Mouse (Mus musculus) telencephalon, adult 2 months (tissue): ENCODE measurements around the gene AU021092.
"Not testable (repeated sequence)": the region's sequence is repeated elsewhere in the genome, so short reads cannot be mapped to it uniquely, and the experiment has no call there.

Experiments used
- DNase-seq: peaks from one replicate; pipeline ENCODE4 v3.0.0-alpha.2; 2011; ENCODE audit warnings: low read depth, low spot score

Gene AU021092

GRCm38 (mm10) chr16:5222140-5222539 is at the start of gene AU021092:
AU021092 (minus strand) TSS chr16:5222299.
- no peak for DNase-seq

DNA sequence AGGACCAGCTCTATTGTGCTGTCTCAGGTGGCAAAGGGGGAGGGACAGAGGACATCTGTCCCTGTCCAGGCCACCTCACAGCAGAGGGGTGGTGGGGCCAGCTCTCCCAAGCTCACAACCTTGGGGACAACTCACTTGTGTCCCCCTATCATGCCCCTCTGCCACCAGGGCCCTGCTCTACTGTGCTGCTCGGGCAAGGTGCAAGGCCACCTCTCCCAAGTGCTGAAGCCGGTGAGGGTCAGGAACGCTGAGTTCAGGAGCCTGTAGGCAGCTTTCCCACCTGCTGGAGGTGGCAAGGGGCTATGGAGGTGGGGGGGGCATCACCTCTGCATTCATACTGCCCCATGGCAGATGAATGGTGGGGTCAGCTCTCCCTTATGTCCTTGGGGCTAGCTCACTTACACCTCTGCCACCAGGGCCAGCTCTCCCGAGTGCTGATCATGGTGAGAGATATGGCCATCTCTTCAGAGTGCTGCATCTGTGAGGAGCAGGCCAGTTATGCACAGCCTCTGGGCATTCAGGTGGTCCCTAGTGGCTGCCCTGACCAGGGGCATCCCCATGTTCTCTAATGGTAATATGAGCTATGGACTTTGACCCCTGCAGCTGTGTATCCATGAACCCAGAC is 49.4 kb upstream of the AU021092 start:
- no peak for DNase-seq

GRCm38 (mm10) chr16:5263926-5264325 is 41.8 kb upstream of the AU021092 start:
- no peak for DNase-seq

DNA sequence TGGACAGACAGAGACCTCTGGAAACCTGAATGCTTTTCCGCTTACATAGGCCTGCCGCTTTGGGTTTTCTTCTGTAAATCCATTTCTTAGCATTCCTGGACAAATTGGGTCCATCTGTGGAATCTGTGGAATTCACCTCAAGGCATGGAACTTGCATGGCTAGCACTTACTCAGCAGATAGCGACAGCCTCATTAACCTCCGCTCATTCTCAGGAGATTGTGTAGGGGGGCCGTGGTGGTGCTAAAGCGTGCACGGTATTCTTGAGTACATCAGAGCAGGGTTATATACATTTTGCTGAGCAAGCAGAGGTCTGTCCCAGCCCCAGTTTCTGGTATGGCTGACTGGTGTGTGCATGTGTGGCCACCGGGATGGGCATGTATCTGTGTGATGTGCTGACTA is 41.1 kb upstream of the AU021092 start:
- no peak for DNase-seq

- peak; percentile 94 for DNase-seq
Observed at GRCm38 (mm10) chr16:5255779-5256496, 33.8 kb upstream of the AU021092 start, which contains the start of gene Eef2kmt. Eef2kmt (minus strand) TSS chr16:5255983.

- DNase-seq, result no peak
Observed at GRCm38 (mm10) chr16:5255081-5255740, 33.1 kb upstream of the AU021092 start.

DNA sequence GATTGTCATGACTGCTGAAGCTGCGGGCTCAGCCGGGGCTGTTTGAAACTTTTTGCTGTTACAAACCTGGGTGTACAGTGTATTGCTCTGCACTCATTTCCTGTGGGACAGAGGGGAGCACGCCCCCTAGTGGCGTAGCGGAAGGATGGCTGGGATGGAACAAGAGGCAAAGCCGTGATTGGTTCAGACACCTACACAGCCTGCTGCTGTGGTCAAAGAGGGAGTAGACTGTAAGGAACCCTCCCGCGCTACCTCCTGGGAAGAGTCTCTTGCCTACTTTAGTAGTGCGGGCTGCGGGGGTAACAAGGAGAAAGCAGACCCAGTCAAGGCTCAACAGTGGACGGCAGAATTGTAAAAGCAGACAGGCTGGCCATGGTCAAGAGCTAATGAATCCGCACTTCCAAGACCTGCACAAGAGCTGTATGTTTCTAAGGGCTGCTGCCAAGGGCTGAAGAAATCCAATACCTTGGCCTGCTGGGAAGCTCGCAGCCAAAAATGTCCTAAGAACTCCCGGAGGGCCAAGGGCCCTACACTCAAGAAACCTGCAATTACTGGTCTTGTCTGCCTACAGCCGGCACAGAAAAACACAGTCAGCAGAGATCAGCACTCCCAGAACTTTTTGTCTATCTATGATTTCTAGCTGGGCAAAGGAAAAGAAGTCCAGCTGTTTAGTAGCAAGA is 32.4 kb upstream of the AU021092 start:
- no peak for DNase-seq

- no peak for DNase-seq
Observed at GRCm38 (mm10) chr16:5252260-5252659, 30.2 kb upstream of the AU021092 start.

DNA sequence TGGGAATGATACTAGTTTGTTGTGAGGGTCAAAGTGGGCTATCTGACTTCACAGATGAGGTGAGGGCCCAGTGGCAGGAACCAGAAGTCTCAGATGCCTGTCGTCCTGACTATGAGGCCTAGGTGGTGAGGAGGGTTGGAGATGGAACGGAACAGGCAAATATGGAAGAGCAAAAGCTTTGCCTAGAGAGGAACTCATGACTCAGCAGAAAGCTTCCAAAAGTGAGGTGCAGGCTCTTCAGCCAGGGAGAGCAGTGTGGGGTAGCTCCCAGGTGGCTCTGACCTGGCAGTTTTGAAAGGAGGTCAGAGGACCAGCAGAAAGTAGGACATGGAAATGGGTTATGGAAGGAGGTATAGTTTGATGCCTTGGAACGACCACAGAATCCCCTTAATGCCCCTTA is 28.8 kb upstream of the AU021092 start:
- DNase-seq, result no peak

DNA sequence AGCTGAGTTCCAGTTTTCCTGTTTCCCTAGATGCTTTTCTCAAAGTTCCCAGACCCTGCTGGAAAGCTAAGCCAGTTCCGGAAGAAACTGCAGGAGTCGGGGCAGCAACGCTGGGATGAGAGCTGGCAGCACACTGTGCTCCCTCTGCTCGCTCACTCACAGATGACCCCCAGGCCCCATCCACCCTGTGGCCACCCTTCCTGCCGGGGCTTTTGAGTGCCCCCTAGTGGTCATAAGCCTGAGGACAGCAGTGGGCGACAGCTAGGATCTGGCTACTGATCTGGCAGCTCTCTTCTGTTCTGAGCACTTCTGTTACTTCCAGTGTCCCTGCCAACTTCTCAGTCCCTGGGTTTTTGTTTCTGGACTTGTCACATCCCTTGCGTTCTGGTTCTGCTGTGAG is 22.3 kb upstream of the AU021092 start:
- DNase-seq, result no peak

- DNase-seq, result no peak
Observed at GRCm38 (mm10) chr16:5242882-5243281, 20.8 kb upstream of the AU021092 start.

- DNase-seq, result no peak
Observed at GRCm38 (mm10) chr16:5242355-5242754, 20.3 kb upstream of the AU021092 start.

- peak; percentile 91 for DNase-seq
Observed at GRCm38 (mm10) chr16:5233418-5234313, 11.6 kb upstream of the AU021092 start, which contains the start of gene Alg1. Alg1 (plus strand) TSS chr16:5233621.

GRCm38 (mm10) chr16:5232982-5233381 is 10.9 kb upstream of the AU021092 start:
- no peak for DNase-seq

GRCm38 (mm10) chr16:5228103-5228502 is 6.0 kb upstream of the AU021092 start:
- not testable (repeated sequence) for DNase-seq

GRCm38 (mm10) chr16:5227501-5227900 is 5.4 kb upstream of the AU021092 start:
- DNase-seq, result not testable (repeated sequence)

DNA sequence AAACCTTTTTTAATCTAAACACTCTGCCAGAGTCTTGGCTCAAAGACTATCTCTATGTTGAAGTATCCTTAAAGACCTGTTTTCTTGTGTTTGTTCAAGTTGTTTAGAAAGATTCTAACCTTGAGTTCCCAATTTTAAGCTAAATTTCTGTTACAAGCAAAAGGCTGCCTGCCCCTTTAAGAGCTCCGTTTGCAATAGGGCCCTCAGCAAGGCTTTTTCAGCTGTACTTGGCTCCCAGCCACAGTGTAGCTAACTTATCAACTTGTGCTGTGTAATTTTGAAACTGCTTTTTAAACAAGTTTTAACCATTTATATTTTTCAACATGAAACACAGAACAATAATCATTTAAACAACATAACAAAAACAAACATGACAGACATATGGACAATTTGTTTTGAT is 4.4 kb upstream of the AU021092 start:
- DNase-seq, result not testable (repeated sequence)

GRCm38 (mm10) chr16:5221403-5221802 is 696 bp downstream of the AU021092 start:
- no peak for DNase-seq

DNA sequence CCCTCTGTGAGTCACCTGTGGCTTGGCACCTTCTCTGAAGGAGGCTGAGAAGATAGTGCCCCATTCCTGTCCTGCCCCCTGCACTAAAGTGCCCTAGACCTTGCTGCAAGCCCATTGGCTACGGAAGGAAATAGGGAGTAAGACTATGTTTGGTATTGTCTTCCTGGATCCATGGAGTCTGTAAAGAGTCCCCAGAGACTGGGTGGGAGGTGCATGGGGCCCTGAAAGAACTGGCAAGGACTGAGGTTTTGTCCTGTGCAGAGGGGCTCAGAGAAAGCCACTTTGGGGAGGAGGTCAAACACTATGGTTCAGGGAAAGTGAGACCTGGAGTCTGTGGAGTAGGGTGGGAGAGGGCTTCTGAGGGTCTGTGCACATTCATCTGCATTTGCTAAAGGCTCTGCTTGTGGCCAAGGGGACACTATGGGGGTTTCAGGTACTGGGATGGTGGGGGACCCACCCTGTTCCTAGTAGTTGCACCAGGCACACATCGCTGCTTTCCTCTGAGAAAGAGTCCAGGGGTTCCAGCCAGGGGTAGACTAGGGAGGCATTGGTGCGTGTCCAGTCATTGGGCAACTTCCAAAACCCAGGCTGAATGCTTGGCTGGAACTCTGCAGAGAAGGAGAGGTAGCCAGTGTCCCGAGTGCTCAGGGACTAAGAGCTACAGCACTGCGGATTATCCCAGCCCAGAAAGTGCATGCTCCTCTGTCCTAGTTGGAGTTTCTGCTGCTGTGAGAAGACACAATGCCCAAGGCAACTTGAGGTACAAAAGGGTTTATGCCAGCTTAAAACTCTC is 4.6 kb downstream of the AU021092 start:
- DNase-seq, result no peak

DNA sequence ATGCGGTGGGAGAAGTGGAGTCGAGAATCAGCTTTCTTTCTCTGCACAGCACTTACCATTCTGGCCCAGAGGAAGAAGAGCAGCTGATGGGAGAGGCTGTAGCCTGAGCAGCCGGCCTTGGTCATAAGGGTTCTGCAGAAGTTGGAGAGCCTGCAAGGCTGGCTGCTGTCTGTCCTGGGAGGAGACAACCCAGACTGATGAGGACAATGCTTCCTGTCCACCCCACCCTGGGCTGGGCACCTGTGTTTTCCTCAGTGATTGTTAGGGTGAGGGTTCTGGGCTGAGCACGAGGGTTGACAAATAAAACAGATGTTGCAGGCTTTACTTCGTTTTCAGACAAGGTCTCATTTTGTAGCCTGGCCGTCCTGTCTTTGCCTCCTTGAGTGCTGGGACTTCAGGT is 5.4 kb downstream of the AU021092 start:
- no peak for DNase-seq
